Mouse (Mus musculus) erythroblast, adult 5-6 weeks (primary cell): ENCODE measurements around the gene Ism2. TPM values are rescaled to one million over a fixed set of nuclear protein-coding genes. Genes with fewer than 3 reads are reported as not detected.
"Not testable (repeated sequence)": the region's sequence is repeated elsewhere in the genome, so short reads cannot be mapped to it uniquely, and the experiment has no call there.

Experiments
- ATAC-seq: replicated peaks from 2 replicates; pipeline ENCODE4 v1.8.0; 2016; ENCODE audit warnings: moderate number of reproducible peaks, mild to moderate bottlenecking, moderate TSS enrichment, inconsistent platforms; ENCODE audit not compliant: poor library complexity, low FRiP score, severe bottlenecking
- total RNA-seq, 2 experiments: library from RNA; stranded (forward) in 1 of 2; stranded (reverse) in 1 of 2; fragments of 150-400 nt in 1 of 2; fragments of 200-764, 138-1000 nt in 1 of 2; gene quantifications; 2 replicates each; pipeline versions ENCODE4 v1.2.3 to v1.2.4; 2015 to 2017; ENCODE audit warnings: low replicate concordance in 2 of 2

The Ism2 gene
- total RNA-seq, 2 experiments from 2014 or later, result not detected

DNA sequence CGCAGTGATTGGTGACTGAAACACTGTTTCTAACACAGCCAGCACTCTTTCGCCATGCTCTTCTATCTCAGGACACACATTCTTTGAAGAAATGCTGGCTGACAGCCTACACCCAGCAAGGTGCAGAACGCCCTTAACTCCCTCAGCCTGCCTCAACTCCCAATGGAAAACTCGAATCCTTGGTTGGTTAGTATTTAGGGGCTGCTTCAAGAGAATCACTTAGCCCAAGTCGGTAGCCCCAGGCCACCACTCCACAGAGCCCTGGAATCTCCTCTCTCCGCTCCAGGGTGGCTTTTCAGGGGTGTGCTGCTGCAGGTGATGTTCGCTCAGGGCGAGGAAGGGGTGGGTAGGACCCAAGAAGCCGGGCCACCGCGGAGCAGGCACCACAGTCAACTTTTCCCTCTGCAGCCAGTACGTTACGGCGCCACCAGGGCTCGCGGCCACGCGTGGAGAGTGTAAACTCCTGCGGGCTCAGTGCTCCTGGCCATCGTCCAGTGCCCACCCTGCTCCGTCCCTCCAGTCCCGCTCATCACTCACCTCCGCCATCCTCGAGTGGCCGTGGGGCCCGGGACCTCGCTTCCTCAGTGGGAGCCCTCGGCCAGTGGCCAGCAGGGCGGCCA is 358 bp downstream of the Ism2 start:
- ATAC-seq, result no peak

DNA sequence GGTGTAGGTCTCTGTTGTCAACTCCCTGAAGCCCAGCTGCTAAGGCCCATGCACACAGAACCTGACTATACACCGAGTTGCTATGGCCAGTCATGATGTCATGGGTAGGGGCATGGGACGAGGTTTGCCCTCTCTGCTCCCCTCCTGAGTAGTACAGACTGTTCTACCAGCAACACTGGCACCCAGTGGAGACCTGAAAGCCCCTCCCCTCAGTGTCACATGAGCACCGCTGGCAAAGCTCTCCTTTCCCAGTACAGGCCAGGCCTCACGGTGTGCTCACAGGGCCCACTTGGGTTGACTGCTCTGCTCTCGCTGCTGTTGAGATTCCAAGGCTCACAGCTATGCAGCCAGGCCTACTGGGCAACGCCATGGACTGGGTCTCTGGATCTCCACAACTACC is 5.6 kb downstream of the Ism2 start:
- no peak for ATAC-seq

DNA sequence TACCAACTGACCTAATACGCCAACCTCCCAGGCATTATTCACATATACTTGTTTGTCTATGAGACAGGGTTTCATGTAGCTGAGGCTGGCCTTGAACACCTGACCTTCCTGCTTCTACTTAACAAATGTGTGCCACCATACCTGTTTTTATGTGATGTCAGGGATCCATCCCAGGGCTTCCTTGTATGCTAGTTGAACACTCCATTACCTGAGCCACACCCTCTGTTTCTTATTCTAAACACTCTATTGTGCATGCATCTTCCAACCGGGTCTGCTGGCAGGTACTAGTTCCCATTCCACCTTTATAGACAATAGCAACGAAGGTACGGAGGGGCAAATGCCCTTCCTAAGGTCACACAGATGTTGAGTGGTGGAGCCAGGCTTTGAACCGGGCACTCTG is 10.4 kb downstream of the Ism2 start:
- no peak for ATAC-seq

DNA sequence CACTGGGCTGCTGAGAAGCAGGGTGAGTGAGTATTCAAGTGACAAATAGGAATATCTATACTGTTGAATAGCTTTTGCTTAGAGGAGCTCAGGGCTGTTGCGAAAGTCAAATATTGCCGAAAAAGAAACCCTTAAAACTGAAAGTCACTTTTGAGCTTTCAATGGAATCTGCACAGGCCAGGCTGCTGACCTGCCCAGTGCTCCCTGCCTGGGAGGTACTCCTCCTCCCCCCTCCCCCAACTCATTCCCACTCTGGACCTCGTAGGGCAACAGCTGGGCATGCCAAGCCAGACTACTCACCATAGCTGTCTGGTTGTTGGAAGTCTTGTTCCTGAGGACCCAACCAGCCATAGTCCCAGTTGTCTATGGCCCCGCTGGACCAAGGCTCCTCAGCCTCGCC is 14.8 kb downstream of the Ism2 start:
- no peak for ATAC-seq

DNA sequence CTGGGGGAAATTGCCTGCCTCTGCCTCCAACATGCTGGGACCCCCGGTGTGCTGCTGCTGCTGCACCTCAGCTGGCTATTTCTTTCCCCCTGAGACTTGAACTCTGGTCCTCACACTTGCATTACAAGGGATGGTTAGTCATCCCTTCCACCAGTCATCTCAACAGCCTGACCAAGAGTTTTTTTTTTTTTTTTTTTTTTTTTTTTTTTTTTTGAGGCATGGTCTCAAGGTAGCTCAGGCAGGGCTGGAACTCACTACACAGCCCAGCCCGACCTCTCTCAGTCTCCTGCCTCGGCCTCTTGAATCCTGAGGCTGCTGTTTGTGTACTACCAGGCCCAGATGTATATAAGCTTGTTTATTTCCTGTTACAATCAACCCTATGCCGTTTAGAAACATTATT is 15.2 kb downstream of the Ism2 start:
- no peak for ATAC-seq

DNA sequence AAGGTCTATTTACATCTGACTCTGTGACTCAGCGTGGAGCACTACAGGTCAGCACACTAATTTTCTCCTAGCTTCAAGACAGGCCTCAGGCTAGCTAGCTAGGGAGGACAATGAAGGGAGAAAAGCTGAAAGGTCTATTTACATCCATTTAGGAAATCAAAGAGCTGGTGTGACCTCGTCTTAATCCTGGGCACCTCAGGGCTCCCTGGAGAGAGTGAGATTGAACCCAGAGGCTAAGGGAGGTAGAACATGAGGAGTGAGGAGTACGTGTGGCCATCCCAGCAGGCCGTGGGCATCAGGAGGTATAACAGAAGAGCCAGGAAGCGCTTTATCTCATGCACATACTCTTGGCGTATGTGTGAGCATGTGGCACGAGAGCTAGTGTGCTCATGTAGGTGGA is 15.8 kb downstream of the Ism2 start:
- no peak for ATAC-seq

DNA sequence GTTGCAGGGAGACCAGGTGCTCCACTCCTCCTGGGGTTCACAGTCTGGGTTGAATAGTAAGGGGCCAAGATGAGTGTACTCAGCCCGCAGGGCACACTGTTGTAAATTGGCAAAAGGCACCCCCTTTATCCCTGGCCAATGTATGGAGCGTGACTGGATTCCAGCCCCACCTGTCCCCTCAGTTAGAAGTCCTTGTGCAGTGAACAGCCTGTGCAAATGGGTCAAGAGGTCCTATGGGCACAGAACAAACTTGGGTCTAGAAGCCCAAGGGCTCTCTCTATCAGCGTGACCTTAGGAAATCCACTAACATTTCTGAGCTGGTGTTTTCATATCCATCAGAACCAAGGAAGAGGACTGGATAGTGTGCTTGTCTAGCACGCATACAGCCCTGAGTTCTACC is 16.8 kb downstream of the Ism2 start:
- no peak for ATAC-seq

DNA sequence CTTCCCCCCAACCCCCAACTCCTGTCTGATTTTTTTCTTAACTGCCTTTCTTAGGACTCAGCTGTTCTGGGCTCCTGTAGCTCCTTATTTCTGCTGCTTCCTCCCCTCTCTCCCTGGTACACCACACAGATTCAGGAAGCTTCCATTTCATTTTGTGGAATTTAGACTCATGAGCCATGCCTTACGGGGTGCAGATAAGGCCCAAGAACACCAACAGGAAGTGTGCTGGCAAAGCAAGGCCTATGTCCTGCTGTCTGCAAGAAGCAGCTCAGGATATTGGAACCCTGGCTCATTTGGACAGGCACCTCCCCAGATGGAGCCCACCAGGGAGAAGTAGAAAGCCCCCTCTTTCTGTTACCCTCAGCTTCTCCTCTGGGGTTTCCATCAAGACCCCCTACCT is 17.7 kb downstream of the Ism2 start:
- ATAC-seq, result no peak

DNA sequence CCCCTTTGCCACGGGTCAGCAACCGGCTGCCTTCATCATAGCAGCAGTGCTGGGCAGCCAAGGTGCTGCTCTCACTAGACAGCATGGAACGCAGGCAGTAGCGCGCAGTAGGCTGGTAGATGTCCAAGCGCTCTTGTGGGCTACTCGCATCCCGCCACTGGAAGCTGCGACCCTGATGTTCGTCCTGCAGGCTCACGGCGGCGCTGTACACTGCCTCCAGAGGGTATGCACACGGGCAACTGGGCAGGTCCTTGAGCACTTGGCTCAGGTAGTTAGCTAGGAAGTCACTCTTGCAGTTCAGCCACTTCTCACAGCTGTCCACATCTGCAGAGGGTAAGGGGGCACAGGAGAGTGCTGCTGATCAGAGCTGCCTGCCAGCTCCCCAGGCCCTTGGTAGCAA is 19.6 kb downstream of the Ism2 start:
- ATAC-seq, result no peak

DNA sequence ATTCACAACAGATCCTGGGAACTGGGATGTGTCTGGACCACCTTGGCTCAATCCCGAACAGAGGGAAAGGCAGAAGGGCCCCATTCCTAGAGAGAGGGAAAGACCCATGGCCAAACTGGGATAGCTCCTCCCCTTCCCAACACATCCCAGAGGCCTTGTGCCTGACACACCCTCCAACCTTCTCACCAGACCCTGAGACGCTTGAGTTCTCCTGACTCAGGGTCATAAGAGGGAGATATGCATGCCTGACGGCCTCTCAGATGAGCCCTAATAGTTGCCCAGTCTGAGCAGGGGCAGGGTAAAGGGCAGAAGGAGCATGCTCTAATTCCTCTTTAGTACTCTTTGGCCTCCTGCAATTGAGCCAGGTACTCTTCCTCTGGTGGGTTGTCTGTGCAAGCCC is 20.2 kb downstream of the Ism2 start:
- no peak for ATAC-seq

DNA sequence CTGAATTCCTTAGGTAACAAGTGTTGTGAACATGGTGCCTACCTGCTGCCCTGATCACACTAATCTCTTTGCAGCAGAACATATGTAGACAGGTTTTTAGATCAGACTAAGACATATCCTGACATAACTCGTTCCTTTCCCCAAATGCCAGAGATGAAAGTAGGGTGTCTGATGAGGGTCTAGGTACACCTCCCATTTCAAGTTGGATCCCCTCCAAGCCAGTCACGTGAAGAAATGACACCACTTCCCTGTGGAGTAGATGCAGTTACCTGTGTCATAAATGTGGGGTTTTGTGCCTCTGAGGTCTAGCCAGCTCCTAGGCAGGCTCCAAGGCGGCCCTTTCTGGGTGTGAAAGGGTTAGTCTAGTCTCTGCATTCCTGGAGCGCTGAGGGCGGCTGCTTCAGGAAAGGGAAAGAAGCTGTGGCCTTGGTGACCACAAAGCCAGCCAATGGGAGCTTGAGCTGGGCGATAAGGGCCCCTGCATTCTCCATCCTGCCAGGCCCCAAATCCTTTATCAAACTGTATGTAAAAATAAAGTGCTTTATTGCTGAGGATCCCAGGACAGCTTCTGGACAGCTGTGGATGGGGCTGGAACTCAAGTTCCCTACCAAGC is 21.3 kb downstream of the Ism2 start:
- no peak for ATAC-seq

DNA sequence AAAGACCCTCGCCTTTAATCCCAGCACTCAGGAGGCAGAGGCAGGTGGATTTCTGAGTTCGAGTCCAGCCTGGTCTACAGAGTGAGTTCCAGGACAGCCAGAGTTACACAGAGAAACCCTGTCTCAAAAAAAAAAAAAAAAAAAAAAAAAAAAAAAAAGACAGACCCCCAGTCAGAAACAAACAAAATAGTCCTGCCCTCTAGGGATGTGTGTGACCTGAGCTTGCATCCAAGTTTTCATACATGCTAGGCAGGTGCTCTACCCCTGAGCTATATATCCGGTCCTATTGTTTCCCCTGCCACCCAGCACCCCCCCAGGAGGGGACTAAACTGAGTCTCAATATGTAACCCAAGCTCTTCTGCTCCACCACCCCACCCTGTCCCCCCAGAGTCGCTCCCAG is 22.3 kb downstream of the Ism2 start:
- not testable (repeated sequence) for ATAC-seq

DNA sequence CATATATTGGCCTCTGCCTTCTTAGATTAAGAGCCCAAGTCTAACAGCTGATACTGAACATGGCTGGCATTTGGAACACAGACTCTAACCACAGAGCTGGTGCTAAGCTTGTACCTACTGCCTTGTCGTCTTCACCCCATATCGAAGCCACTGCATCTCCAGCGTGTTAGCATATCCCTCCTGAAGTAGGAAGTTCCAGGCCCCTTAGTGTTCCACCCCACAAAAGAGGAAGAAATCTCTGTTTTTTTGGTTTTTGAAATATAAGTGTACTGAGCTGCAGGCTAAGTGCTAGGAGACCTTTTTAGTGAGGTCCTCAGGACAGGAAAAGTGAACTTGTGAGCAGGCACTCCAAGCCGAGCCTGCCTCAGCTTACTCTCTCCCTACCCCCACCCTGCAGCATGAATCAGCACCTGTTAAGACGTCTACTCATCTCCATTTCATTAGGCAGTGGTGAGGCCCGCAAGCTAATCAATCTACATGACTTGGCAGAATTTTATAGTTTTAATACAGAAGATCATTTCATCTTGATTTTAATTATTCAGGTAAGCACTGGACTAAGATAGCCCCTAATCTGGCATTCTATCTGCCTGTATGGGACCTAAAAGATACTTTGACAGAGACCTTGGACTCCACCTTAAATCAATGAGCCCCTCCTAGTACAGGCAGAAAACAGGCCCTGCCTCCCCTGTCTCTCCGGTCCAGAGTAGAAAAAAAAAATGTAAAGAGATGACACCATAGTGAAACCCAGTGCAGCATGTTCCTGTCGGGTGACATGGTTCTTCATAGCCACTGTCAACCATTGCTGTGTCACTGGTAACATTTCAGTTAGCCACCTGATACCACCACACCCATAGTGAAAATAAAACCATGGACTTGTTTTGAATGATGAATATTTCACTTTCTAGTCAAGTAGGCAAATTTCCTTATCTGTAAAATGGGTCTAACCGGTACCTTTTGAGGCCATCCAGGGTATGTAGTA is 24.4 kb downstream of the Ism2 start:
- ATAC-seq, result peak; percentile 59; the same call in 1 of the 2 replicates

DNA sequence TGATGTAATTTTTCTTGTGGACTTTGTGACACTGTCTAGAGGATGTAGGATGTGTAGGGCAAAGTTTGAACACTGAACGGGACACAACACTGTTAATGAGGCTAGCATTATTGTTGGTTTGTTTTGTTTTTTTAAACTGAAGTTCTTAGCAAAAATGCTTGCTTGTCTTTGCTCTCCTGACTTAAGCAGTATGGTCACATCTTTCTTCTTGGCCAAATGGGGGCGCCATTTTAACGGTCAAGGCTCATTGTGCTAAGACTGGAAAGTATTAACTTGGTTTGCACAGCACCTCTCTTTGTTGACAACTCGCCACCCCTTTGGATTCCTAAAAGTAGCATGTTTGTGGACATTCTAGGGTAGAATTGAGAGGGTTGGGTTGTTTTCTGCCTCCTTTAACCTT is 31.8 kb downstream of the Ism2 start:
- ATAC-seq, result no peak

DNA sequence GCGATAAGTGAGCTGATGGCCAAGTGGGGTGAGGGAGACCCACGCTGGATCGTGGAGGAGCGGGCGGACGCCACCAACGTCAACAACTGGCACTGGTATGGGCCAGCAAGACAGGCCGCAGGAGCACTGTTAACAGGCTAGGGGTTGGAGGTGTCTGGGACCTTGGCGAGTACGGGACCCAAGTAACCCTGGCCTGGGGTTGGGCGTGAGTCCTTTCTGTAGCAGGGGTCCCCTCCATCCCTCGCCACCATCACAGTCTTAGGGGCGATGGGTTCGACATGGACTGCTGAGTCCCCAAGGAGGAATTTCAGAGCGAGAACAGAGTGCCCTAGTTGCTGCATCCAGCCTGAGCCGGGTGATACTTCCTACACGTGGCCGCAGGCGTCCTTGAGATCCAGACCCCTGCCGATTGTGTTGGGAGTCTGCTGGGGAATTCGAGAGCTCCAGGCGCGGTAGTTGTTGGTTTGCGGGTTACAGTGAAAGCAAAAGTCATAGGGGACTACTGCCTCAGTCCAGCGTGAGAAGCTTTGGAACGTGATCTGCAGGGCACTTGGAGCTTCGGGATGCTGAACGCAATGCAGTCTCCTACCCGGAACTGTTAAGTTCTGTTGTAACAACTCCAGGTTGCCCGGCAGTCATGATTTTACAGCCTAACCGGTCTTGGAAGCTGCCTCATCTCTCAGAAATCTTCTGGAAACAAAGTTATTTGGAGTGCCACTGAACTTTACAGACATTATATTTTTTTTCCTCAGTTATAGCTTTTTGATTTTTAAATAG is 32.5 kb downstream of the Ism2 start:
- 0 out of 2 replicates have a peak, but pooled peaks have one; percentile 3 for ATAC-seq

DNA sequence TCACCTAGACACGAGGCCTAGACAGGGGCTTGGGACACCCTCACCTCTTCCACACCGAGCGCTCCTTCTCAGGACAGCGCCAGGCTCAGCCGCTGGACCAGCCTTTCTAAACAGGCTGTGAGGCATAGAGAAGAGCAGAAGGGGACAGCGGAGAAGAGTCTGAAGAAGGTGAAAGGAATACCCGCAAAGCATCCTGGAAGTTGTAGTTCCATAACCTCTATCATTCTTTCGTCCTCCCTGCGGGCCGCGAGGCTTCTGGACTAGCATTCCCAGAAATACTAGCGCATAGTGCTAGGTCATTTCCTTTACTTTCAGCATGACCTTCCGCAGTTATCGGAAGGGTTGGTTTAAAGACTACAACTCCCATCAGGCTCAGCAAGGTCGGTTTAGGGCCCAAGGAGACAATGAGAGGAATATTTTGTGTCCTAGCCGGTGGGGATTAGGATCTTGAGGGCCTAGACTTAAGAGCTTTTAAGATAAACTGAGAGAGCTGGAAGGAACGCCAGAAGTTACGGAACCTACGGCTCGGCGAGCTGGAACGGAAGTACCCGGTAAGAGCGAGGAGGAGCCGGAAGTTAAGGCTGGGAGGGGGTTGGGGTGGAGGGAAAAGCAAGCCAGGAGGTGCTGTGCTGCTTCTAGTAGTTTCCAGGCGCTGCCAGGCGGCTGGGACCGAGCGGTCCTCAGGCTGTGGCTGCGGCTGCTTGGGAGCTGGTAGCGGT is 33.2 kb downstream of the Ism2 start, which contains the start of the genes Vipas39 and Ahsa1:
TSS of gene Vipas39 (minus strand) at position 149 of the 719 bp plus-strand sequence.
TSS of gene Ahsa1 (plus strand) at position 372 of the 719 bp plus-strand sequence.
- ATAC-seq, result peak; percentile 96

DNA sequence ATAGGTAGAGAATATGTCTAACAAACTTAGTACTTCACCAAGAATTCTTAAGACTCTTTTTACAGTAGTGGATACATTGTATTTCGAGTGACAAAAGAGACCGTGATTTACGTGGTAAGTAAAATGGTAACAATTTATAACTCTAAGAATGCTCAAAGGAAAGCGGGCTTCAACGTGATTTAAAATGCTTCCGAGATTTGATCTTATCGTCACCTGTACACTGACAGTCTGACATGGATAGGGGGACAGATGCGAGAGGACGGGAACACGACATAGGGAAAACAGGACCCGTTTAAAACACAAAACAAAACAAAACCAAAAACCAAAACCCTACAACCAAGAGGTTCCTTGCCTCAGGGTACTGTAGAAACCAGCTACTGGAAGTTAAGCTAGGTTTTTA is 34.1 kb downstream of the Ism2 start:
- ATAC-seq, result no peak

DNA sequence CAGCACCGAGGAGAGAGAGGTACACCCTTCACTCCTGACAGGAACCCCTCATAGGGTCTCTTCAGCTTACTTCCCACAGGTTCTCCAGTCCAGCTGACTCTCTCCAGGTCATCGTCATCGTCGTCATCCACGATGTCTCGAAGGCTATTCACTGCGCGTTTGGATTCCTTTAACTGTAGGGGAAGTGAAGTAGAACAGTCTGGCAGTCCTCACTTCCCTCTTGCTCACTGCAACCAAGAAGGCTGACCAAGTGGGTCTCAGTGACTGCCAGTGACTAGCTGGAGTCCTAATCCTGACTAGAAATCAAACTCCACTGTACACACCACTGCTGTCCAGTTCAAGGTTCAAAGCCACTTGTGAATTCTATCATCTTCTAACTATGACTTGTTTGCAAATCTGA is 38.9 kb downstream of the Ism2 start:
- no peak for ATAC-seq

DNA sequence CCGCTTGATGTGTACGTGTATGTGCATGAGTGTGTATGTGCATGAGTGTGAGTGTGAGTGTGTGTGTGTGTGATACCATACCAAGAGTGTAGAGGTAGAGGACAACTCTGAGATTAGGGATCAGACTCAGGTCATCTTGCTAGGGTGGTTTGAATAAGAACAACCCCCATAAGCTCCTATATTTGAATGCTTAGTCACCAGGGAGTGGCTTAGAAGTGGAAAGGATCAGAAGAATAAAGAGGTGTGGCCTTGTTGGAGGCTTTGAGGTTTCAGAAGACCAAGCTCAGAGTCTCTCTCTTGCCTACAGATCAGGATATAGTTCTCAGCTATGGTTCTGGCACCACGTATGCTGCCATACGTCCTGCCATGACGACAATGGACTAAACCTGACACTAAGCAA is 42.9 kb downstream of the Ism2 start:
- no peak for ATAC-seq
